Mouse (Mus musculus): ENCODE measurements around the gene Hspa8.
A peak's percentile ranks its signal among the peaks of the same experiment; 100 is the strongest.

The Hspa8 gene

DNA sequence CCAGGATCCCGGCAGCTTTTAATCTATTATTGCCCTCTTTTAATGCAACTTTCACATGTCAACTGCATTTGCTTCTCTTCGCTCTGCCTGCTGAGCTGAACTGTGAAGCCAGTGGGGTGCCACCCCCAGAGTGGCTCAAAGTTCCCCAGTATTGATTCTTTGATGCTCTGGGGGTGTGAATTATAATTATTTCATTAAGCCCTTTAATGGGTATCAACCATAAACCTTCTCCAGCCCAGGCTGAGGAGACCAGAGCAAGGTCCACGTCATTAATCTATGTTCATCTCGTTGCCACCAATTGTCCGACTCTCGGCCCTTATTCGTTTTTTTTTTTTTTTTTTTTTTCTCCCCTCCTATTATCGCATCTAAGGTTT, 8.1 kb downstream of the Hspa8 start:
- no peak for DNase-seq (ENCODE audit: low spot score)

DNA sequence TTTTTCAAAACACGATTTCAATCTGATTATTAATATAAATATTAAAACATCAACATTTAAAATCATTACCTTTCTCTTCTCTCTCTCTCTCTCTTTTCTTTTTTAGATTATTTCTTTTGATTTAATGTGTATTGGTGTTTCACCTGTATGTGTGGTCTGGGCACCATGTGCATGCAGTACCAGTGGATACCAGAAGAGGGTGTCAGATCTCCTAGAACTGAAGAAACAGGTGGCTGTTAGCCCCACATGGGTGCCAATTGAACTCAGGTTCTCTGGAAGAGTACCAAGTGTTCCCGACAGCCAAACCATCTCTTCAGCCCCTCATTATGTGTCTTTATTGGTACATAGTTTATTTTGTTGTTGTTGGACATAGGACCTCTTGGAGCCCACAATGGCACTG, 11.1 kb downstream of the Hspa8 start:
- no peak for DNase-seq (ENCODE audit: low spot score)

DNA sequence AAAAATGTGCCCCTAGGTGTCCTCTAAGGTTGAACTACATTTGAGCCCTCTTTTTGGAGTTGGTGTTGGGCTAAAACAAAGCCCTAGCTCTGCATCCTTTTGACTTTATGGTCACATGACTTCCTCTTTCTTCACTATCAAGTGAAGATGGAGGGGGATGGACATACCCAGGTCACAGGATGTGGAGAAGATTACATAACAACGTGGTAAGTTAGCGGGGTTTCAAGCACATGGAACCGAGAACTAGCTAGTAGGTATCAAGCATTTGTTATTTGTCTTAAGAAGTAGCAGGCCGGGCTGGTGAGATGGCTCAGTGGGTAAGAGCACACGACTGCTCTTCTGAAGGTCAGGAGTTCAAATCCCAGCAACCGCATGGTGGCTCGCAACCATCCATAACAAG, 13.3 kb downstream of the Hspa8 start:
- DNase-seq (ENCODE audit: low spot score), result no peak

DNA sequence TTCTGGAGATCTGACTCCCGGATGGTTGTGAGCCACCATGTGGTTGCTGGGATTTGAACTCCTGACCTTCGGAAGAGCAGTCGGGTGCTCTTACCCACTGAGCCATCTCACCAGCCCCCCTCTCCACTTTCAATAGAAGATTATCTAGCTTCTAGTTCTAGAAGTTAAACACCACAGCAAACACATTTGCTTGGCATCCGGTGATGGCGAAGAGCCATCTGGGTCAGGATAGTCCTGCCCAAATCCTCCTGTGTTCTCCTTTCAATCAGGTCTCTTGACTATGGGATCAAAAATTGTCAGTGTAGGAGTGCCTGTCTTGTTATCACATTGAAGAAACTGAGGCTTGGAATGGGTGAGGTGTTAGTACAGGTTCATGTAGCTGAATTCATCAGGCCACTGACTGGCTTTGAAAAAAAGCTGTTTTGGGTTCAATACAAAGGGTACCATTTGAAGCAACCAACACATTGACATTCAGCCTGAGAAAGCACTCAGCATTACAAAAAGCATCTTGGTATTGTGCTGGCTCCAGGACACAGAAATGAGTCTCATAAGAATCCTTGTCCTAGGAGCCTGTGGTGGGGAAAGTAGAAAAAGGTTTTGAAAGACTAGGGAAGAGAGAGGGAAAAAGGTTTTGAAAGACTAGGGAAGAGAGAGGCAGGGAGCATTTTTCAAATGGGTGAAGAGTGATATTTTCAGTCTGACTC, 16.7 kb downstream of the Hspa8 start:
- no peak for DNase-seq (ENCODE audit: low spot score)

DNA sequence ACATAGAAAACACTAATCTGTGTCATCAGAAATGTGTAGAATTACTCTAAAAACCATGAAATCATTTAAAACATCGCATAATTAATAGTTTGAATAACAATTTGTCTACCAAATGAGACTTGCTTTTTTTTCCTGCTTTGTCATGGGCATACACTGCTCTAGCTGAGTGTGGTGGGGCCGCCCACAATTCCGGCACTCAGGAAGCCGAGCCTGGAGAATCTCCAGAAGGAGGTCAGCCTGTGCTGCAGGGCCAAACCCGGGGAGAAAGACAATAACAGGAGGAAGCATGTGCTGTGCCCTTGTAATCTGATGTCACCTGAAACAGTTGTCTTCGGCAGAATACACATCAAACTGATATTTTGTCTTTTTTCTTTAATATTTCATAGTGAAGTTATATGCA, 24.8 kb downstream of the Hspa8 start:
- DNase-seq (ENCODE audit: low spot score), result no peak

GRCm38 (mm10) chr9:40827366-40827765, 26.6 kb downstream of the Hspa8 start:
- no peak for DNase-seq (ENCODE audit: low spot score)

GRCm38 (mm10) chr9:40834569-40834968, 33.8 kb downstream of the Hspa8 start:
- DNase-seq (ENCODE audit: low spot score), result peak; percentile 69

DNA sequence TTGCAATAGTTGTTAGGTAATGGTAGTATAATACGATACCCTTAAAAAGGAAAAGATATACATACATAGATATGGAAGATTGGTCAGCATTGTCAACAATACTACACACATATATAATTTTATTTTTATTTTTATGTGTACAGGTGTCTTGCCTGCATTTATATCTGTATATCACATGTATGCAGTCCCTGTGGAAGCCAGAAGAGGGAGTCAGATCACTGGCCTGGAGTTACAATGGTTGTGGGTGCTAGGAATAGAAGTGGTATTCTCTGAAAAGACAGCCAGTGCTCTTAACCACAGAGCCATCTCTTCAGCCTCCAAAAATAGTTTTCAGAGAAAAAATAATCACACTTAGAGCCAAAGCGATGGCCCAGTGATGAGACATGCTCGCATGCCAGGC, 35.9 kb downstream of the Hspa8 start:
- no peak for DNase-seq (ENCODE audit: low spot score)

DNA sequence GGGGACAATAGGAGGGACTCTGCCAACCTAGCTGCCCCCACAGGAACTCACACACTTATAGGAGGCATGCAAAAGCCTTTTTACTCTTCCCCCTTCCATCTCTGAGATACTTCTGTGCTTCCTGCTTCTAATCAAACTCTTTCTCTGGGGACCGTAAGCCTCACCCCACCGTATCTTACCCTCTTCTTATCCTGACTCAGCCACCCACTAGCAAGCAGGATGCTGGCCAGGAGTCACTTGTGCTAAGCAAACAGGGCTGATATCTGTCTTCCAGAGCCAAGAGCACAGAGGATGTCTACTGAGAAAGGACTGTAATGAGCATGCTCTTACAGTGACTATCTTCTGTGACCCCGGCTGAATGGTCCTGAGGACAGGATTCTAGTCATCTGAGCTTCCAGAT, 38.9 kb downstream of the Hspa8 start:
- DNase-seq (ENCODE audit: low spot score), result no peak

DNA sequence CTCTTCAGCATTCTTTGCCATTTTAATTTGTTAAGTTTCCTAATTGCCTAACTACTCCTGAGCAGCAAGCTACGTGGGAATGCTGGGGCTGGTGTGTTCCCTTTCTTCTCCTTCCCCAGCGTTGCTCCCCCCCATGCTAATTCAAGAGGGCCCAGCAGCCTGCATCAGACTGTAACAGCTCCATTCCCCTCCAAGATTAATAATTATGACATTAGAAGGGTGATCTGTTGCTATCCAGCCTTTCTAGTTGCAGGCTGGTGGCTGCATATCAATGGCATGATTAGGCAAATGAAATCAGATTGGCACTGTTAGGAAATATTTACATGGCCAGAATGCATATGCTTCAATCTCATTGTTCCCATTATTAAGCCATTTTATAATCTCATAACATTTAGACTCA, 50.7 kb downstream of the Hspa8 start:
- no peak for DNase-seq (ENCODE audit: low spot score)

DNA sequence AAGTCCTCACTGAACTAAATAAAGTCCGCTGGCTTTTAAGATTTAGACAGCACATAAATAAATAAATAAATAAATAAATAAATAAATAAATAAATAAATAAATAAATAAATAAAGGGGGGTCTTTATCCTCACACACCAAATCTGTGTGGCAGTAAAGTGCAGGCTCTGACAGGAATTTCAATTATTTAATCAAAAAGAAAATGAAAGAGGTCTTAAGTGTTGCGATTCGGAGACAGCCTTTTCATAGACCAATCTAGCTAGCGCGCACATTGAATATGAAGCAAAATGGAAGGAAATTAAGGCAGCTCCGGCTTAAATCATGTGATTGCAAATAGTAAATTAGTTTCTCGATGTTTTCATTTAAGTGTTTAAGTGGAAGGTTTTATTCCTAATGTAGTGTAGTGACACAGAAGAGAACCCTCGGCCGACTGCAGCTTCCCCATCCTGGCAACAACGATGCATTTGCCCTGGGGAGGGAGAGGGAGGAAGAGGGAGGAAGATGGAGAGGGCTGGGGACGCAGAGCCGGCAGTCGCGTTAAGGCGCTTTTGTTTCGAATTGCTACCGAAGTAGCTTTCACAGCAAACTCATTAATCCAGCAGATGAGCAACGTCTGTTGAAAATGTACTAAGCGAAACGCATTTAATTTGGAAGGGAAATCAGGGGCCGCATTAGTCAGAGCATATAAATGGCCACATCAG, 57.8 kb downstream of the Hspa8 start:
- no peak for DNase-seq (ENCODE audit: low spot score)

- no peak for DNase-seq (ENCODE audit: low spot score)
Observed at GRCm38 (mm10) chr9:40859196-40859595, 58.4 kb downstream of the Hspa8 start.

Measured in ovary, postnatal 36 days (tissue).